Mouse (Mus musculus) C2C12 (cell line): ENCODE measurements around the gene Bcl3. TPM values are rescaled to one million over a fixed set of nuclear protein-coding genes. Genes with fewer than 3 reads are reported as not detected.
A peak's percentile ranks its signal among the peaks of the same experiment; 100 is the strongest.

Experiments used
- H3K27me3 ChIP-seq: one replicate; pipeline ENCODE4 v1.6.1; 2011; ENCODE audit not compliant: control insufficient read depth, insufficient read depth, insufficient read length
- H3K36me3 ChIP-seq: one replicate; pipeline ENCODE4 v1.6.1; 2011; ENCODE audit not compliant: control insufficient read depth, insufficient read depth
- H3K4me3 ChIP-seq: one replicate; pipeline ENCODE4 v1.5.1; 2011; ENCODE audit warnings: mild to moderate bottlenecking, control low read depth; ENCODE audit not compliant: poor library complexity, insufficient read depth, severe bottlenecking
- H3K79me2 ChIP-seq: one replicate; pipeline ENCODE4 v1.6.1; 2011; ENCODE audit not compliant: control insufficient read depth, insufficient read depth
- H3K79me3 ChIP-seq: one replicate; pipeline ENCODE4 v1.6.1; 2011; ENCODE audit warnings: low read depth, control low read depth
- H3ac ChIP-seq: one replicate; pipeline ENCODE3; 2011; ENCODE audit warnings: low read depth; ENCODE audit not compliant: control insufficient read depth, insufficient read length
- CEBPB ChIP-seq: IDR thresholded peaks from one replicate; pipeline ENCODE4 v1.6.1; 2011; ENCODE audit warnings: low read depth, mild to moderate bottlenecking, control low read depth, moderate library complexity
- CTCF ChIP-seq: IDR thresholded peaks from one replicate; pipeline ENCODE4 v1.5.1; 2011; ENCODE audit not compliant: control insufficient read depth, insufficient read depth, insufficient read length
- FOSL1 ChIP-seq: IDR thresholded peaks from one replicate; pipeline ENCODE4 v1.8.0; 2011; ENCODE audit warnings: mild to moderate bottlenecking, low read length; ENCODE audit not compliant: poor library complexity, insufficient read depth, severe bottlenecking
- MAX ChIP-seq: IDR thresholded peaks from one replicate; pipeline ENCODE4 v1.6.1; 2011; ENCODE audit warnings: mild to moderate bottlenecking, control low read depth
- MYOD1 ChIP-seq: IDR thresholded peaks from one replicate; pipeline ENCODE4 v1.6.1; 2011; ENCODE audit warnings: low read depth; ENCODE audit not compliant: control insufficient read depth, insufficient read length
- MYOG ChIP-seq: IDR thresholded peaks from one replicate; pipeline ENCODE4 v1.6.1; 2011; ENCODE audit not compliant: control insufficient read depth, insufficient read length; ENCODE audit errors: extremely low read depth
- USF1 ChIP-seq: IDR thresholded peaks from one replicate; pipeline ENCODE4 v1.6.1; 2011; ENCODE audit warnings: low read depth, mild to moderate bottlenecking, control low read depth, moderate library complexity
- polyA plus RNA-seq: library from polyadenylated mRNA; unstranded; fragments of >200 nt; fragmentation: generic; extraction: Trizol; gene quantifications from one replicate; pipeline ENCODE4 v1.2.1, GENCODE M21; 2012; ENCODE audit warnings: missing spikeins

Gene Bcl3
- polyA plus RNA-seq, 1 experiment, result 7.8 TPM

GRCm38 (mm10) chr7:19830682-19831156 lies 8.1 kb upstream of the Bcl3 start:
- no peaks in the 10 kb centered on the region for H3K36me3 ChIP-seq
- no peak overlapping the region for H3K4me3 ChIP-seq
- no peak for TF ChIP-seq MYOG
- TF ChIP-seq CEBPB, result peak; percentile 92
- peak; percentile 21 for TF ChIP-seq MYOD1
- H3K27me3 ChIP-seq, result no peaks in the 10 kb centered on the region
- H3K79me2 ChIP-seq, result no peaks in the 10 kb centered on the region
- H3ac ChIP-seq, result peak overlapping the region; percentile 42
- no peaks in the 10 kb centered on the region for H3K79me3 ChIP-seq

GRCm38 (mm10) chr7:19829694-19830093 lies 7.1 kb upstream of the Bcl3 start:
- Histone ChIP-seq H3K27me3 (no peaks in the 10 kb centered on the region), H3K79me3 (no peaks in the 10 kb centered on the region), H3K4me3 (no peak overlapping the region), H3ac (no peak overlapping the region), H3K79me2 (no peaks in the 10 kb centered on the region), H3K36me3 (no peaks in the 10 kb centered on the region)
- no peak for TF ChIP-seq USF1

- H3K4me3 ChIP-seq, result no peak overlapping the region
- no peaks in the 10 kb centered on the region for H3K79me2 ChIP-seq
- no peak overlapping the region for H3ac ChIP-seq
- no peaks in the 10 kb centered on the region for H3K36me3 ChIP-seq
- TF ChIP-seq MAX, result no peak
- no peak for TF ChIP-seq MYOD1
- no peak for TF ChIP-seq CTCF
- no peaks in the 10 kb centered on the region for H3K79me3 ChIP-seq
- H3K27me3 ChIP-seq, result no peaks in the 10 kb centered on the region
These were observed 4.2 kb upstream of the Bcl3 start for GRCm38 (mm10) chr7:19826756-19827155.

- no peaks in the 10 kb centered on the region for H3K27me3 ChIP-seq
- H3K36me3 ChIP-seq, result no peaks in the 10 kb centered on the region
- TF ChIP-seq MYOG, result no peak
- TF ChIP-seq CEBPB, result no peak
- TF ChIP-seq MAX, result no peak
- no peak for TF ChIP-seq FOSL1
- TF ChIP-seq USF1, result no peak
- TF ChIP-seq CTCF, result no peak
- no peak for TF ChIP-seq MYOD1
- no peak overlapping the region for H3K4me3 ChIP-seq
- no peak overlapping the region for H3ac ChIP-seq
- H3K79me2 ChIP-seq, result no peaks in the 10 kb centered on the region
- no peaks in the 10 kb centered on the region for H3K79me3 ChIP-seq
These were observed 1.8 kb upstream of the Bcl3 start for GRCm38 (mm10) chr7:19824182-19824973.

GRCm38 (mm10) chr7:19823256-19824181 lies 949 bp upstream of the Bcl3 start:
- no peaks in the 10 kb centered on the region for H3K79me3 ChIP-seq
- H3ac ChIP-seq, result no peak overlapping the region
- TF ChIP-seq CTCF (no peak), FOSL1 (no peak), USF1 (no peak), MYOD1 (no peak), MAX (no peak)
- no peaks in the 10 kb centered on the region for H3K27me3 ChIP-seq
- H3K4me3 ChIP-seq, result no peak overlapping the region
- no peaks in the 10 kb centered on the region for H3K36me3 ChIP-seq
- no peaks in the 10 kb centered on the region for H3K79me2 ChIP-seq

- no peaks in the 10 kb centered on the region for H3K36me3 ChIP-seq
- H3K79me2 ChIP-seq, result no peaks in the 10 kb centered on the region
- no peaks in the 10 kb centered on the region for H3K79me3 ChIP-seq
- peak overlapping the region; percentile 77 for H3ac ChIP-seq
- no peaks in the 10 kb centered on the region for H3K27me3 ChIP-seq
- TF ChIP-seq USF1 (no peak), MYOG (no peak), CTCF (no peak), MYOD1 (no peak), CEBPB (no peak), MAX (no peak)
- H3K4me3 ChIP-seq, result peak overlapping the region; percentile 21
These were observed 377 bp downstream of the Bcl3 start for GRCm38 (mm10) chr7:19822193-19822592.
